Mouse (Mus musculus) testis, postnatal 14 days (tissue): ENCODE measurements around the gene Adprhl1.

Source experiments
- DNase-seq: peaks from one replicate; pipeline ENCODE4 v3.0.0; 2021; ENCODE audit warnings: low spot score

The Adprhl1 gene

GRCm38 (mm10) chr8:13254019-13254418 is at the start of gene Adprhl1:
Gene Adprhl1, minus strand, starts transcription at chr8:13254162.
- DNase-seq = peak; percentile 68

- DNase-seq = no peak
Measured at GRCm38 (mm10) chr8:13301036-13301435, 47.1 kb upstream of the Adprhl1 start.

- DNase-seq = no peak
Measured at GRCm38 (mm10) chr8:13299571-13299970, 45.6 kb upstream of the Adprhl1 start.

- DNase-seq = no peak
Measured at GRCm38 (mm10) chr8:13293677-13294470, 39.9 kb upstream of the Adprhl1 start.

GRCm38 (mm10) chr8:13292364-13292763 is 38.4 kb upstream of the Adprhl1 start:
- peak; percentile 63 for DNase-seq

GRCm38 (mm10) chr8:13288646-13289045 is 34.7 kb upstream of the Adprhl1 start:
- DNase-seq = no peak

- peak; percentile 96 for DNase-seq
Measured at GRCm38 (mm10) chr8:13287692-13288623, 34.0 kb upstream of the Adprhl1 start, which contains the start of the genes Dcun1d2 and Tmco3. Gene Dcun1d2, minus strand, starts transcription at chr8:13288131. Gene Tmco3, plus strand, starts transcription at chr8:13288190.

- peak; percentile 87 for DNase-seq
Measured at GRCm38 (mm10) chr8:13287304-13287691, 33.3 kb upstream of the Adprhl1 start.

- no peak for DNase-seq
Measured at GRCm38 (mm10) chr8:13283200-13283599, 29.2 kb upstream of the Adprhl1 start.

GRCm38 (mm10) chr8:13276941-13277447 is 23.0 kb upstream of the Adprhl1 start:
- no peak for DNase-seq

- no peak for DNase-seq
Measured at GRCm38 (mm10) chr8:13272834-13273233, 18.9 kb upstream of the Adprhl1 start.

GRCm38 (mm10) chr8:13267566-13267965 is 13.6 kb upstream of the Adprhl1 start:
- no peak for DNase-seq

GRCm38 (mm10) chr8:13263376-13263775 is 9.4 kb upstream of the Adprhl1 start:
- DNase-seq = no peak

GRCm38 (mm10) chr8:13253413-13253812 is 549 bp downstream of the Adprhl1 start:
- DNase-seq = no peak

- DNase-seq = no peak
Measured at GRCm38 (mm10) chr8:13252837-13253236, 1.1 kb downstream of the Adprhl1 start.

- DNase-seq = no peak
Measured at GRCm38 (mm10) chr8:13244343-13244880, 9.6 kb downstream of the Adprhl1 start.

- DNase-seq = no peak
Measured at GRCm38 (mm10) chr8:13242985-13243870, 10.7 kb downstream of the Adprhl1 start.

GRCm38 (mm10) chr8:13240691-13241090 is 13.3 kb downstream of the Adprhl1 start:
- no peak for DNase-seq

GRCm38 (mm10) chr8:13240055-13240454 is 13.9 kb downstream of the Adprhl1 start:
- no peak for DNase-seq

- no peak for DNase-seq
Measured at GRCm38 (mm10) chr8:13234803-13235202, 19.2 kb downstream of the Adprhl1 start.

GRCm38 (mm10) chr8:13230471-13230870 is 23.5 kb downstream of the Adprhl1 start:
- no peak for DNase-seq
